Mouse (Mus musculus) thymus, adult 2 months (tissue): ENCODE measurements around the gene Mex3b.

Experiments
- CTCF ChIP-seq: fragments of 200-500 bp; IDR thresholded peaks from 2 replicates; pipeline ENCODE4 v1.5.1; 2012; ENCODE audit warnings: mild to moderate bottlenecking, control low read depth, low read length, moderate library complexity, borderline replicate concordance; ENCODE audit not compliant: control insufficient read depth, poor library complexity, insufficient read depth; ENCODE audit errors: extremely low read depth
- POLR2A ChIP-seq: fragments of 200-500 bp; IDR thresholded peaks from 2 replicates; pipeline ENCODE4 v1.6.1; 2012; ENCODE audit warnings: mild to moderate bottlenecking, low read length, control low read depth, moderate library complexity; ENCODE audit not compliant: control insufficient read depth, poor library complexity, insufficient read depth; ENCODE audit errors: extremely low read depth

DNA sequence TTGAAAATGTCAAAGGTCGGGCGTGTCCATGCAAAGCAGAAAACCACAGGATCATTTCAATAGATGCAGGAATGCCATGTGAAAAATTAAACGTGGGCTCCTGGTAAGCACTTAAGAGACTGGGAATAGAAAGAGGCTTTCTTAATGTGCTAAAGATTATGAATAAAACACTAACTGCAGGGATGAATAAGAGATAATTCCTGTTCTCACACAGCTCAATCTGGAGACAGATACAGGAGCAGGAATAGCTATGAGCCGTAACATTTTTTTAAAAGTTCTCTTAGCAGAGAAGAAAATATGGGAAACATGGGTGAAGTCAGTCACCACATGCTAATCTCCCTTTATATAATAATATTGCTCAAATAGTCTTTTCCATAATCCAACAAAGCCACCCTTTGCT lies 47.2 kb downstream of the Mex3b start:
- TF ChIP-seq CTCF (no peak), POLR2A (no peak)
